Mouse (Mus musculus): Measurements from ENCODE around the gene Eri2. TPM values are rescaled to one million over a fixed set of nuclear protein-coding genes. Genes with fewer than 3 reads are reported as not detected.
A peak's percentile ranks its signal among the peaks of the same experiment; 100 is the strongest.

Gene Eri2
- polyA plus RNA-seq (2016; fragmentation: Nextera tagmentation; extraction: Ambion mirVana): 36.5 and 38.7 TPM in 2 replicates

GRCm38 (mm10) chr7:119793586-119794250 is at the start of gene Eri2, which contains the start of gene Rexo5:
Gene Eri2 (minus strand): TSS chr7:119794058.
Gene Rexo5 (plus strand): TSS chr7:119794006.
- Histone ChIP-seq H3K27ac (peak within 1 kb of the TSS; percentile 60), H3K4me2 (peak within 1 kb of the TSS; percentile 81), H3K27me3 (no peaks in the 10 kb centered on the region), H3K4me1 (peaks cover 14% of the 10 kb centered on the region), H3K4me3 (replicated peaks) (peak within 1 kb of the TSS; percentile 68), H3K9ac (peak within 1 kb of the TSS; percentile 70), H3K36me3 (replicated peaks) (peaks cover 11% of the 10 kb centered on the region), H3K9me3 (no peaks in the 10 kb centered on the region)
- under 1% methylated on average over 53 of the region's 53 CpGs for WGBS
- ATAC-seq (ENCODE audit: low FRiP score): peak; percentile 98

- H3K9me3 ChIP-seq: no peaks in the 10 kb centered on the region
- no peak for ATAC-seq (ENCODE audit: low FRiP score)
- no peak overlapping the region for H3K4me3 ChIP-seq (replicated peaks)
- H3K27me3 ChIP-seq: no peaks in the 10 kb centered on the region
- H3K9ac ChIP-seq: no peak overlapping the region
- H3K27ac ChIP-seq: no peak overlapping the region
- 95% methylated on average over 4 of the region's 4 CpGs for WGBS
- H3K4me2 ChIP-seq: no peak overlapping the region
- H3K36me3 ChIP-seq (replicated peaks): no peaks in the 10 kb centered on the region; the same call in 1 of the 2 replicates
- H3K4me1 ChIP-seq: no peaks in the 10 kb centered on the region
Observed at GRCm38 (mm10) chr7:119841820-119842449, 48.1 kb upstream of the Eri2 start.

GRCm38 (mm10) chr7:119835996-119836777 is 42.3 kb upstream of the Eri2 start:
- Histone ChIP-seq H3K9me3 (no peaks in the 10 kb centered on the region), H3K4me1 (no peaks in the 10 kb centered on the region), H3K9ac (no peak overlapping the region), H3K4me2 (no peak overlapping the region), H3K27me3 (no peaks in the 10 kb centered on the region), H3K36me3 (replicated peaks) (peaks cover 5% of the 10 kb centered on the region; the same call in 1 of the 2 replicates), H3K27ac (no peak overlapping the region), H3K4me3 (replicated peaks) (no peak overlapping the region)
- WGBS: 93% methylated on average over 4 of the region's 4 CpGs
- no peak for ATAC-seq (ENCODE audit: low FRiP score)

- H3K9me3 ChIP-seq: no peaks in the 10 kb centered on the region
- 100% methylated on average over 1 of the region's 1 CpGs for WGBS
- H3K27ac ChIP-seq: no peak overlapping the region
- no peak overlapping the region for H3K4me3 ChIP-seq (replicated peaks)
- H3K27me3 ChIP-seq: no peaks in the 10 kb centered on the region
- no peaks in the 10 kb centered on the region for H3K4me1 ChIP-seq
- H3K36me3 ChIP-seq (replicated peaks): peaks cover 5% of the 10 kb centered on the region; the same call in 1 of the 2 replicates
- no peak overlapping the region for H3K4me2 ChIP-seq
- ATAC-seq (ENCODE audit: low FRiP score): no peak
- no peak overlapping the region for H3K9ac ChIP-seq
Observed at GRCm38 (mm10) chr7:119835371-119835770, 41.5 kb upstream of the Eri2 start.

GRCm38 (mm10) chr7:119808723-119809122 is 14.9 kb upstream of the Eri2 start:
- Histone ChIP-seq H3K36me3 (replicated peaks) (peaks cover 16% of the 10 kb centered on the region), H3K4me1 (no peaks in the 10 kb centered on the region), H3K27ac (no peak overlapping the region), H3K4me2 (no peak overlapping the region), H3K27me3 (no peaks in the 10 kb centered on the region), H3K9me3 (no peaks in the 10 kb centered on the region), H3K4me3 (replicated peaks) (no peak overlapping the region), H3K9ac (no peak overlapping the region)
- no peak for ATAC-seq (ENCODE audit: low FRiP score)
- 92% methylated on average over 3 of the region's 3 CpGs for WGBS

GRCm38 (mm10) chr7:119807396-119807795 is 13.5 kb upstream of the Eri2 start:
- Histone ChIP-seq H3K4me3 (replicated peaks) (no peak overlapping the region), H3K4me2 (no peak overlapping the region), H3K27ac (no peak overlapping the region), H3K27me3 (no peaks in the 10 kb centered on the region), H3K4me1 (no peaks in the 10 kb centered on the region), H3K36me3 (replicated peaks) (peaks cover 16% of the 10 kb centered on the region), H3K9ac (no peak overlapping the region), H3K9me3 (no peaks in the 10 kb centered on the region)
- no peak for ATAC-seq (ENCODE audit: low FRiP score)
- WGBS: 92% methylated on average over 5 of the region's 5 CpGs

GRCm38 (mm10) chr7:119800991-119801390 is 7.1 kb upstream of the Eri2 start:
- 0 out of 2 replicates have a peak, but pooled peaks cover 6% of the 10 kb centered on the region for H3K36me3 ChIP-seq (replicated peaks)
- H3K4me2 ChIP-seq: no peak overlapping the region
- H3K9me3 ChIP-seq: no peaks in the 10 kb centered on the region
- no peak for ATAC-seq (ENCODE audit: low FRiP score)
- 86% methylated on average over 3 of the region's 3 CpGs for WGBS
- H3K27me3 ChIP-seq: no peaks in the 10 kb centered on the region
- H3K9ac ChIP-seq: no peak overlapping the region
- H3K4me3 ChIP-seq (replicated peaks): no peak overlapping the region
- no peaks in the 10 kb centered on the region for H3K4me1 ChIP-seq
- no peak overlapping the region for H3K27ac ChIP-seq

- H3K9me3 ChIP-seq: no peaks in the 10 kb centered on the region
- H3K36me3 ChIP-seq (replicated peaks): 0 out of 2 replicates have a peak, but pooled peaks cover 6% of the 10 kb centered on the region
- H3K4me2 ChIP-seq: no peak overlapping the region
- H3K4me1 ChIP-seq: no peaks in the 10 kb centered on the region
- WGBS: 92% methylated on average over 3 of the region's 3 CpGs
- no peak overlapping the region for H3K9ac ChIP-seq
- no peak overlapping the region for H3K4me3 ChIP-seq (replicated peaks)
- ATAC-seq (ENCODE audit: low FRiP score): no peak
- no peak overlapping the region for H3K27ac ChIP-seq
- H3K27me3 ChIP-seq: no peaks in the 10 kb centered on the region
Observed at GRCm38 (mm10) chr7:119800488-119800887, 6.6 kb upstream of the Eri2 start.

- Histone ChIP-seq H3K27ac (no peak overlapping the region), H3K36me3 (replicated peaks) (no peaks in the 10 kb centered on the region), H3K27me3 (no peaks in the 10 kb centered on the region), H3K4me3 (replicated peaks) (peak overlapping the region; percentile 25), H3K4me2 (peak overlapping the region; percentile 48), H3K9ac (peak overlapping the region; percentile 42), H3K4me1 (peaks cover 14% of the 10 kb centered on the region), H3K9me3 (no peaks in the 10 kb centered on the region)
- no peak for ATAC-seq (ENCODE audit: low FRiP score)
Observed at GRCm38 (mm10) chr7:119795311-119795710, 1.5 kb upstream of the Eri2 start.

- Histone ChIP-seq H3K4me3 (replicated peaks) (peak overlapping the region; percentile 68), H3K27ac (peak overlapping the region; percentile 60), H3K36me3 (replicated peaks) (peaks cover 6% of the 10 kb centered on the region; the same call in 1 of the 2 replicates), H3K9me3 (no peaks in the 10 kb centered on the region), H3K4me2 (peak overlapping the region; percentile 81), H3K4me1 (peaks cover 14% of the 10 kb centered on the region), H3K9ac (peak overlapping the region; percentile 70), H3K27me3 (no peaks in the 10 kb centered on the region)
- under 1% methylated on average over 21 of the region's 21 CpGs for WGBS
- no peak; the same call in 1 of the 2 replicates for ATAC-seq (ENCODE audit: low FRiP score)
Observed at GRCm38 (mm10) chr7:119794251-119794638, 387 bp upstream of the Eri2 start.

GRCm38 (mm10) chr7:119789024-119789423 is 4.8 kb downstream of the Eri2 start:
- ATAC-seq (ENCODE audit: low FRiP score): no peak

GRCm38 (mm10) chr7:119784908-119785307 is 8.9 kb downstream of the Eri2 start:
- no peak overlapping the region for H3K4me3 ChIP-seq (replicated peaks)
- H3K36me3 ChIP-seq (replicated peaks): peaks cover 64% of the 10 kb centered on the region
- no peak overlapping the region for H3K4me2 ChIP-seq
- no peaks in the 10 kb centered on the region for H3K27me3 ChIP-seq
- WGBS: 97% methylated on average over 5 of the region's 5 CpGs
- H3K4me1 ChIP-seq: no peaks in the 10 kb centered on the region
- H3K27ac ChIP-seq: no peak overlapping the region
- H3K9ac ChIP-seq: no peak overlapping the region
- no peaks in the 10 kb centered on the region for H3K9me3 ChIP-seq
- ATAC-seq (ENCODE audit: low FRiP score): no peak

More at GRCm38 (mm10) chr7:119789024-119789423, 4.8 kb downstream of the Eri2 start:
- Histone ChIP-seq H3K27ac (no peak overlapping the region), H3K9ac (no peak overlapping the region), H3K4me3 (replicated peaks) (no peak overlapping the region), H3K27me3 (no peaks in the 10 kb centered on the region), H3K9me3 (no peaks in the 10 kb centered on the region), H3K36me3 (replicated peaks) (peaks cover 46% of the 10 kb centered on the region), H3K4me2 (no peak overlapping the region), H3K4me1 (peaks cover 8% of the 10 kb centered on the region; the same call in 1 of the 2 replicates)
- WGBS: 93% methylated on average over 3 of the region's 3 CpGs

Data from forebrain, embryonic 12.5 days (tissue).